28 mouse cellular contexts compared by ENCODE assay signal in the genomic region with DNA sequence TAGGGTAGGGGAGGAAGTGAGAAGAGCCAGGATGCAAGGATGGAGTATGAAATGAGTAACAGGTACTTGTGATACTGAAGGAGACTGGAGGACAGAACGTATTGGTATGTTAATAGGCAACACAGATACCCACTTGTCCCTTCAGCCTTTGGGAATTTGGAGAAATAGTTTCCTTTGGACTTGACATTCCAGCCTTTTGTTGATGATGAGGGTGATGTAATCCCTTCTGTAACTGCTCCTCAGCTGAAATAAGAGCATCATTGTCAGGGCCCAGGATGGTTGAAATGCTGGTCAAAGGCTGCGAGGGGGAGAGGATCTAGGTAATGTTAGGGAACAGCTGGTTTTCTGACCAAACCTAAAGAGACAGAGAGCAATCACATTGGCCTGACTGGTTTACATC.
"Had no signal": no experiment of that assay in that cellular context is flagged by ENCODE, and none has a peak within 500 bp of the region (broad histone marks: within the 10 kb centered on the region; RNA-seq: fewer than 3 reads in every experiment).

No protein-coding gene starts in this region.

- H3K9me3 ChIP-seq: heart, embryonic 13.5 days; heart, embryonic 15.5 days; hindbrain, embryonic 10.5 days; hindbrain, embryonic 12.5 days; intestine, embryonic 15.5 days; limb, embryonic 10.5 days; limb, embryonic 12.5 days; liver, embryonic 13.5 days had no signal

- H3K4me3 ChIP-seq: heart, adult 2 months; heart, embryonic 13.5 days; heart, embryonic 15.5 days; hindbrain, embryonic 10.5 days; hindbrain, embryonic 12.5 days; intestine, embryonic 15.5 days; layer of hippocampus, adult 2 months; left cerebral cortex, adult 2 months; limb, embryonic 10.5 days; limb, embryonic 12.5 days; liver, embryonic 13.5 days had no signal

- H3K4me1 ChIP-seq: heart, embryonic 13.5 days; heart, embryonic 15.5 days; hindbrain, embryonic 10.5 days; hindbrain, embryonic 12.5 days; intestine, embryonic 15.5 days; limb, embryonic 12.5 days; liver, embryonic 13.5 days had no signal

- ATAC-seq: hindbrain, embryonic 16.5 days; inflammation-experienced regulatory T-cells, adult 6 months; intestine, embryonic 15.5 days; intestine, postnatal 0 days had no signal

- H3K27ac ChIP-seq: heart, adult 2 months; heart, embryonic 13.5 days; heart, embryonic 15.5 days; hindbrain, embryonic 10.5 days; hindbrain, embryonic 12.5 days; hindbrain, embryonic 14.5 days; intestine, embryonic 15.5 days; layer of hippocampus, adult 2 months; left cerebral cortex, adult 2 months; limb, embryonic 10.5 days; limb, embryonic 12.5 days; liver, embryonic 13.5 days had no signal

- DNase-seq: gastrocnemius, postnatal 14 days; gastrocnemius, postnatal 36 days; heart, adult 11 months; heart, adult 2 months; heart, postnatal 14 days; heart, postnatal 4 days; kidney, adult 18-20 months; kidney, adult 8-10 months; kidney, postnatal 10 days; kidney, postnatal 25 days; kidney, postnatal 4 days; liver; liver, embryonic 13.5 days had no signal

- H3K27me3 ChIP-seq: heart, embryonic 13.5 days; heart, embryonic 15.5 days; hindbrain, embryonic 12.5 days; intestine, embryonic 15.5 days; limb, embryonic 12.5 days; liver, embryonic 13.5 days had no signal

- H3K9ac ChIP-seq: heart, embryonic 13.5 days; heart, embryonic 15.5 days; hindbrain, embryonic 12.5 days; hindbrain, embryonic 14.5 days; intestine, embryonic 15.5 days; limb, embryonic 12.5 days; liver, embryonic 13.5 days had no signal

- H3K4me2 ChIP-seq: heart, embryonic 11.5 days; heart, embryonic 13.5 days; heart, embryonic 15.5 days; hindbrain, embryonic 12.5 days; hindbrain, embryonic 14.5 days; intestine, embryonic 15.5 days; limb, embryonic 12.5 days; liver, embryonic 11.5 days; liver, embryonic 13.5 days had no signal

- H3K36me3 ChIP-seq: heart, embryonic 13.5 days; heart, embryonic 15.5 days; hindbrain, embryonic 10.5 days; hindbrain, embryonic 12.5 days; intestine, embryonic 15.5 days; limb, embryonic 10.5 days; limb, embryonic 12.5 days; liver, embryonic 13.5 days had no signal
